Mouse (Mus musculus): ENCODE data around the gene Stxbp6.

- no peak for TF ChIP-seq CTCF (IDR thresholded peaks at IDR 0.05; ENCODE audit: borderline replicate concordance, control insufficient read depth, extremely low read depth, insufficient read depth, low read length, poor library complexity)
- TF ChIP-seq POLR2A (IDR thresholded peaks at IDR 0.05; ENCODE audit: control insufficient read depth, extremely low read depth, insufficient read depth, low read length, poor library complexity): no peak
Measured at GRCm38 (mm10) chr12:44804213-44804612, 270.3 kb downstream of the Stxbp6 start.

Measured in thymus, adult 2 months (tissue).